Mouse (Mus musculus) ES-Bruce4 (cell line): Measurements from ENCODE around the gene Lbhd2.

ENCODE experiments used
- CTCF ChIP-seq: IDR thresholded peaks from one replicate; pipeline ENCODE4 v1.8.1; 2011; ENCODE audit warnings: low read depth, low read length
- EP300 ChIP-seq: IDR thresholded peaks from 2 replicates; pipeline ENCODE4 v1.6.1; 2011; ENCODE audit warnings: low read depth, low read length; ENCODE audit not compliant: insufficient read depth

DNA sequence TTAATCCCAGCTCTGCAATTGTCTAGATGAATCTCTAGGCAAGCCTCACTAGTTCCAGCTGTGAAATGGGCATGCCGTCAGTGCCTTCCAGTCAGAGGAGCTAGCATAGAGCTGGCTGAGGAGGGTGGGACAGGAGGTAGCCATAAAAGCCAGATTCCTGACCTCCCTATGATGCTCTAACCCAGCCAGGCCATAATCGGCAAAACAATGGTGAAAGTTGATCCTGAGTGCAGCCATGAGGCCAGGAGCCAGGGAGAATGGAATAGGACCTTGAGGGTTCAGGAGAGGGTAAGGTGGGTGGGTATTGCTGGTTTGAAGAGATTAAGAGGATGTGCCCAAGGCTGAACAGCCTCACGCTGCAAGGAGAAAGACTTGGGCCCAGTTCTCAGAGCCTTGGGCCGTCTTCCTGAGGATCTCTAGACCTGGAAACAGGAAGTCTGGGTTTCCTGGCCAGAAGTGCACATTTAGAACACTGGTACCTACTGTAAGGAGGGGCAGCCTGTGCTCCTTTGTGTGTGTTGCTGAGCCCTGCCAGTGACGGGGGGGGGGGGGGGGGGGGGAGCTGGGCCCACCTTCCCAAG is 26.2 kb downstream of the Lbhd2 start:
- TF ChIP-seq CTCF (no peak), EP300 (no peak)
